Mouse (Mus musculus): ENCODE measurements around the gene Tsx. TPM values are rescaled to one million over a fixed set of nuclear protein-coding genes. Genes with fewer than 3 reads are reported as not detected.

The Tsx gene
- polyA plus RNA-seq, 1 experiment from 2014 or later = 0.73 TPM

Other genes with a start within 250 kb of the Tsx start
- gene Nap1l2, start 227.8 kb upstream of the Tsx start, polyA plus RNA-seq (2015; fragmentation: Nextera tagmentation; extraction: Ambion mirVana) = 40.3 and 42.8 TPM in 2 replicates
- not detected in 2 replicates for gene Cdx4, start 93.1 kb upstream of the Tsx start, polyA plus RNA-seq (2015; fragmentation: Nextera tagmentation; extraction: Ambion mirVana)
- 6.5 and 6.7 TPM in 2 replicates for gene Chic1, start 58.0 kb upstream of the Tsx start, polyA plus RNA-seq (2015; fragmentation: Nextera tagmentation; extraction: Ambion mirVana)
- not detected in 2 replicates for gene Gm26992, start 7.5 kb downstream of the Tsx start, polyA plus RNA-seq (2015; fragmentation: Nextera tagmentation; extraction: Ambion mirVana)
- not detected in 2 replicates for gene Zcchc13, start 216.1 kb downstream of the Tsx start, polyA plus RNA-seq (2015; fragmentation: Nextera tagmentation; extraction: Ambion mirVana)

Measured in forebrain, embryonic 15.5 days (tissue).